Mouse (Mus musculus): ENCODE data around the gene Cdh23. TPM values are rescaled to one million over a fixed set of nuclear protein-coding genes. Genes with fewer than 3 reads are reported as not detected.

Gene Cdh23
- polyA plus RNA-seq, 1 experiment from 2014 or later, result 2.7 TPM

DNA sequence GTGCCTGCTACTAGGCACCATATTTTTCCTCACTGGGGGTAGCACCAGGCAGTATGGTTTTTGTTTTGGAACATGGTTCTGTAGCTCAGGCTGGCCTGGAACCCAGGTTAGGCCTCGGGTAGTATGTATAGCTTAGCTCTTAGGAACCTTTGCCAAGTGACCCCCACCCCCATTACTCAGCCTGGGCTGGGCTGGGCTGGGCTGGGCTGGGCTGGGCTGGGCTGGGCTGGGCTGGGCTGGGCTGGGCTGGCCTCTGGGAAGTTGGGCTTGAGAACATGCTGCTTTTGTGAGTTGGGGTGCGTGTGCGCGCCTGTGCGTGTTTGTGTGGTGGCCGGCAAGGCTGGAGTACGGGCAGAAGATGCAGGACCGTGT is 405.6 kb downstream of the Cdh23 start:
- Histone ChIP-seq H3K27ac (ENCODE audit: low read length) (no peak overlapping the region), H3K9ac (replicated peaks; ENCODE audit: low read depth, low read length) (no peak overlapping the region), H3K4me2 (ENCODE audit: low read length) (no peak overlapping the region), H3K4me3 (replicated peaks; ENCODE audit: low read length) (no peak overlapping the region), H3K27me3 (replicated peaks; ENCODE audit: control insufficient read depth, insufficient read depth, low read length) (no peaks in the 10 kb centered on the region), H3K9me3 (ENCODE audit: control insufficient read depth, low read length) (no peaks in the 10 kb centered on the region), H3K36me3 (ENCODE audit: control insufficient read depth, insufficient read depth) (peaks cover 25% of the 10 kb centered on the region), H3K4me1 (replicated peaks; ENCODE audit: control insufficient read depth, insufficient read depth, low read length) (peaks cover 14% of the 10 kb centered on the region)
- 86% methylated on average over 8 of the region's 8 CpGs for WGBS
- no peak for ATAC-seq

DNA sequence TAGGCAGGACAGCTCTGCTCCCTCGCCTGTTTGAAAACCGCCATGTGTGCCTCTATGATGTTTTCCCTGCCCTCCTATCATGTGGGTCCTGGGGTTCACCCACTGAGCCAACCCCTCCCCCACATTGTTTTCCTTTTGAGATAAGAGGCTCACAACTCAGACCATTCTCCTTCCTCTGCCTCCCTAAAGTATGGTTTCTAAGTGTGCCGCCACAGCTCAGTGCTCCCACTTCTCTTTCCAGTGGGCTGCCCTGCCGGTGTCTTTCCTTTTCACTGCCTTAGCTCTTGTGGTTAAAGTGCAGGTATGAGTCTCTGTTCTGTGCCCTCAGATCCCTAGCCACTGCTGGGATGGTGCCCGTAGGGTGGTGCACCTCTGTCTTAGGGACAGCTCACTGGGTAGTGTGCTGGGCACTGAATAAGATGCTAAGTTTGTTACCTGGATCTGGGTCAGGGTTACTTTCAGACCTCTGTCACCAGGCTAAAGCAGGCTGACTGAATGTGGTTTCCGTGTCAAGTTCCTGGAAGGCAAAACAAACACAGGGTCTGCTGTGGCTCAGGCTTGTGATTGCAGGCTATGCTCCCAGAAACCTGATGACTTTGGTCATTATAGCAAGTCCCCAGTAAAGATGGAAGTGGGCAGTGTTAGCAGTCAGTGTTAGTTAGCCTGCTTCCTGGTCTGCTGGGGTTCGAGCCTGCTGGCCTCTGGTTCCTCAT is 406.1 kb downstream of the Cdh23 start:
- WGBS, result 66% methylated on average over 7 of the region's 7 CpGs
- peaks cover 19% of the 10 kb centered on the region for H3K4me1 ChIP-seq (replicated peaks; ENCODE audit: control insufficient read depth, insufficient read depth, low read length)
- H3K9me3 ChIP-seq (ENCODE audit: control insufficient read depth, low read length), result no peaks in the 10 kb centered on the region
- H3K9ac ChIP-seq (replicated peaks; ENCODE audit: low read depth, low read length), result no peak overlapping the region
- no peak overlapping the region for H3K4me2 ChIP-seq (ENCODE audit: low read length)
- no peak for ATAC-seq
- peaks cover 20% of the 10 kb centered on the region for H3K36me3 ChIP-seq (ENCODE audit: control insufficient read depth, insufficient read depth)
- H3K27ac ChIP-seq (ENCODE audit: low read length), result no peak overlapping the region
- no peak overlapping the region for H3K4me3 ChIP-seq (replicated peaks; ENCODE audit: low read length)
- H3K27me3 ChIP-seq (replicated peaks; ENCODE audit: control insufficient read depth, insufficient read depth, low read length), result no peaks in the 10 kb centered on the region

DNA sequence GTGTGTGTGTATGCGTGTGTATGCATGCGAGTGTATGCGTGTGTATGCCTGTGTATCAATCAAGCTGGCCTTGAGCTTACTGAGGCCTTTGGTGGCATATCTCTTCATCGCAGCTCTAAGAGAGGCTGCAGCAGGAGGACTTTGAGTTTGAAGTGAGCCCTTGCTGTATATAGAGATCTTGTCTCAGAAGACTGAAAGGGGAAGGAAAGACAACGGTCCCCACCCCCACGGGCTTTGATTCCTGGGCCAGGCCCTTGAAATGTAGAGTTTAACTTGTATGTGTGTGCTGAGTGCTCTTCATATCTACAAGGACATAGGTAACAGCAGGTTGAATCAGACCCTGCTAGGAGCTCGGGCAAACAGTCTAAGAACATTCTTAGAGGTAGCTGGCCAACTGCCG is 407.1 kb downstream of the Cdh23 start:
- H3K4me3 ChIP-seq (replicated peaks; ENCODE audit: low read length), result no peak overlapping the region
- no peaks in the 10 kb centered on the region for H3K9me3 ChIP-seq (ENCODE audit: control insufficient read depth, low read length)
- H3K27me3 ChIP-seq (replicated peaks; ENCODE audit: control insufficient read depth, insufficient read depth, low read length), result no peaks in the 10 kb centered on the region
- no peak overlapping the region for H3K4me2 ChIP-seq (ENCODE audit: low read length)
- peaks cover 29% of the 10 kb centered on the region for H3K4me1 ChIP-seq (replicated peaks; ENCODE audit: control insufficient read depth, insufficient read depth, low read length)
- no peak for ATAC-seq
- H3K36me3 ChIP-seq (ENCODE audit: control insufficient read depth, insufficient read depth), result peaks cover 12% of the 10 kb centered on the region
- H3K9ac ChIP-seq (replicated peaks; ENCODE audit: low read depth, low read length), result no peak overlapping the region
- WGBS, result 91% methylated on average over 8 of the region's 8 CpGs
- no peak overlapping the region for H3K27ac ChIP-seq (ENCODE audit: low read length)

DNA sequence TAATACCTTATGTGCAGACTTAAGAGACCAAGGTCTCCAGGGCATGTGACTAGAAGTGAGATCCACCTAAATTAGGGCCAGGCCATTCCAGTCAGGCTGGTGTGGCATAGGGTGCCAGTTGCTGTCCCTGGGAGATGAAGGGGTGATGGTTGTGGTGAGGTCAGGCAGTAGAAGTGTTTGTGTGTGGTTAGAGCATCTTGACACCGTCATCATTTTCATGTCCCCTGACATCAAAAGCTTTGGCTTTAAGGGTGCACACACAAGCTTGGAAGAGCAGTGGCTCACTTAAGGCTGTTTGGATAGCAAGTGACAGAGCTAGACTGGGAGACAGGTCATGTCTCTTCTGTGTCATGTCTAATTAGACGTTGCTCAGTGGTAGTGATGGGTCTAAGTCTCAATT is 408.6 kb downstream of the Cdh23 start:
- H3K4me2 ChIP-seq (ENCODE audit: low read length), result no peak overlapping the region
- H3K9ac ChIP-seq (replicated peaks; ENCODE audit: low read depth, low read length), result no peak overlapping the region
- H3K27ac ChIP-seq (ENCODE audit: low read length), result no peak overlapping the region
- 86% methylated on average over 2 of the region's 2 CpGs for WGBS
- no peak overlapping the region for H3K4me3 ChIP-seq (replicated peaks; ENCODE audit: low read length)
- ATAC-seq, result no peak
- no peaks in the 10 kb centered on the region for H3K9me3 ChIP-seq (ENCODE audit: control insufficient read depth, low read length)
- H3K27me3 ChIP-seq (replicated peaks; ENCODE audit: control insufficient read depth, insufficient read depth, low read length), result no peaks in the 10 kb centered on the region
- no peaks in the 10 kb centered on the region for H3K36me3 ChIP-seq (ENCODE audit: control insufficient read depth, insufficient read depth)
- H3K4me1 ChIP-seq (replicated peaks; ENCODE audit: control insufficient read depth, insufficient read depth, low read length), result peaks cover 38% of the 10 kb centered on the region

DNA sequence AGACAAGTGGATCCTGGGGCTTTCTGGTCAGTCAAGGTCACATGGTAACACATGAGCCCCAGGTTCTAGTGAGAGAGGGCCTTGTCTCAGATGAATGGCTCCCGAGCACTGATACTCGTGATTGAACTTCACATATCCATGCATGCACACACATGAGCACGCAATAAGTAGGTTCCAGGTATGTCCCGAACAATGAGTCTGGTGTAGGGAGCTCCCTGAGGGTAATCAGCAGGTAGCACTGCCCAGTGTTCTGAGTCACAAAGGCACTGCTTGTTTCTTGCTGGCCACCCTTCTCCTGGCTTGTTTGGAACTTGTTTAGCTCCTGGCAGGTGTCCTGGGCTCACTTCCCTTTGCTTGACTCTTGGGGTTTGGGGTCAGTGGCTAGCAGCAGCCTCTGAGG is 409.1 kb downstream of the Cdh23 start:
- no peak overlapping the region for H3K4me3 ChIP-seq (replicated peaks; ENCODE audit: low read length)
- H3K36me3 ChIP-seq (ENCODE audit: control insufficient read depth, insufficient read depth), result no peaks in the 10 kb centered on the region
- H3K27me3 ChIP-seq (replicated peaks; ENCODE audit: control insufficient read depth, insufficient read depth, low read length), result no peaks in the 10 kb centered on the region
- WGBS, result 85% methylated on average over 4 of the region's 4 CpGs
- H3K4me1 ChIP-seq (replicated peaks; ENCODE audit: control insufficient read depth, insufficient read depth, low read length), result peaks cover 43% of the 10 kb centered on the region
- H3K4me2 ChIP-seq (ENCODE audit: low read length), result no peak overlapping the region
- H3K27ac ChIP-seq (ENCODE audit: low read length), result no peak overlapping the region
- H3K9ac ChIP-seq (replicated peaks; ENCODE audit: low read depth, low read length), result no peak overlapping the region
- no peak for ATAC-seq
- no peaks in the 10 kb centered on the region for H3K9me3 ChIP-seq (ENCODE audit: control insufficient read depth, low read length)

DNA sequence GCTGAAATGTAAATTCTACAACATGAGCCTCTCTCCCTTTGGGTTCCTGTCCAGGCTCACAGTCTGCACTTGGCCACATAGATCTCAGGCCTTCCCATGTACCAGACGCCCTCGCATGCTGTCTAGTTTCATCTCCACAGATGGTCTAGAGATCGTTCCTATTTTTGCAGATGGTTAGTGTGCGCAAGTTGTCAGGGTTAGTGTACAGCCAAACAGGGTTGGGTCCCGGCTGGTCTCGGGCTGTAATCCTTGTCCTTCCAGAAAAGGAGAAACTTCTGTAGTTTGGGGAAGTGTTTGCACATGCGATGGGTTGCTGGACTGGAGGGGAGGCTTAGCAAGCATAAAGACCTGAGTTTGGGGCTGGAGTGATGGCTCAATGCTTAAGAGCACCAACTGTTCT is 409.7 kb downstream of the Cdh23 start:
- no peak for ATAC-seq
- H3K36me3 ChIP-seq (ENCODE audit: control insufficient read depth, insufficient read depth), result no peaks in the 10 kb centered on the region
- no peak overlapping the region for H3K4me3 ChIP-seq (replicated peaks; ENCODE audit: low read length)
- peaks cover 50% of the 10 kb centered on the region for H3K4me1 ChIP-seq (replicated peaks; ENCODE audit: control insufficient read depth, insufficient read depth, low read length)
- H3K27me3 ChIP-seq (replicated peaks; ENCODE audit: control insufficient read depth, insufficient read depth, low read length), result no peaks in the 10 kb centered on the region
- H3K4me2 ChIP-seq (ENCODE audit: low read length), result no peak overlapping the region
- peak overlapping the region; percentile 76 for H3K27ac ChIP-seq (ENCODE audit: low read length)
- H3K9ac ChIP-seq (replicated peaks; ENCODE audit: low read depth, low read length), result no peak overlapping the region
- WGBS, result 82% methylated on average over 7 of the region's 7 CpGs
- H3K9me3 ChIP-seq (ENCODE audit: control insufficient read depth, low read length), result no peaks in the 10 kb centered on the region

DNA sequence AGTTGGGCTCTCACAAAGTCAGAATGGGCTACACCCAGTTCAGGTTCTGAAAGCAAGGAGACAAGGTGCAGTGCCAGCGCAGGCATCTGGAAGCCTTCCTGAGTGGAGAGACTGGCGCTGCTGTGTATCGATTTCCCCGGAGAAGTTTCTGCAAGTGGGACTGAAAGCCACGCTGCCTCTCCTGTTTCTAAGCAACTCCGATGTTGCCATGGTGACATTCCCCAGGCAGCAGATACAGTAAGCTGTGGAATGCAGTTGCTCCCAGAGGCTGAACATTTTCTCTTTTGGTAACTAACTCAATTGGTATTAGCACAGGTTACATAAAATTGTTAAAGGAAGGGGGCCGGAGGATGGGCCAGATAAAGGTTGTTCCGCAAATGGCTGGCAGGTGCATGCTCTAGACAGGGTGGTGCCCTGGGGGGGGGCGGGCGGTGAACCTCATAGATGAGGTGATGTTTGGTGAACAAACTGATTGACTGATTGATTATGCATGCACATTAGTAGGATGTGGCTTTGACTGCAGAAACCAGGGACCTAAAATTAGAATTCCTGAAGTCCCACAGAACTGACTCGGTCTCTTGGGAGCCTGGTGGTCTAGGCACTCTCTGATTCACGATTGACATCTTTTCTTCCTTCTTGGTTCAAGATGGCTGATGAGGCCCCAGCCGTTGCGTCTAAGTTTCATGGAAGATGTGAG is 410.5 kb downstream of the Cdh23 start:
- ATAC-seq, result peak; percentile 87

DNA sequence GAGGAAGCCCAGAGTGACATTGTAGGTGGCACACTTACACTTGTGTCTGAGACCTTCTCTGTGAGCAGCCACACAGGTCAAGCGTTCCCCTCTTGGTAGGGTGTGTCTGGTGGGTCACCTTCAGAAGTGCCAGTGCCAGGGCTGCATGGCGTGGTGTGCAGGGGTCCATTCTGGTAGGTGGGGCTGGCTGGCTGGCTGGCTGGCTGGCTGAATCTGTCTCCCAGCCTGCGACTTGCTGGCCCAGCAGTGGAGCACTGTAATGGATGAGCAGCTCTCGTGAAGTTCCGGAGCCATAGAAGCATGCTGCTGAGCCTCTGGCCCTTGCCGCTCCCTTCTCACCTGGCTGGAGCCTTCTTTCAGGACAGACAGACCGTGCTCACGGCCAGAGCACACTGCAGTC is 411.1 kb downstream of the Cdh23 start:
- no peaks in the 10 kb centered on the region for H3K9me3 ChIP-seq (ENCODE audit: control insufficient read depth, low read length)
- H3K4me3 ChIP-seq (replicated peaks; ENCODE audit: low read length), result peak overlapping the region; percentile 27
- H3K4me2 ChIP-seq (ENCODE audit: low read length), result peak overlapping the region; percentile 53
- ATAC-seq, result peak; percentile 39
- 37% methylated on average over 8 of the region's 8 CpGs for WGBS
- no peaks in the 10 kb centered on the region for H3K27me3 ChIP-seq (replicated peaks; ENCODE audit: control insufficient read depth, insufficient read depth, low read length)
- H3K36me3 ChIP-seq (ENCODE audit: control insufficient read depth, insufficient read depth), result no peaks in the 10 kb centered on the region
- peak overlapping the region; percentile 20 for H3K9ac ChIP-seq (replicated peaks; ENCODE audit: low read depth, low read length)
- H3K27ac ChIP-seq (ENCODE audit: low read length), result peak overlapping the region; percentile 81
- peaks cover 62% of the 10 kb centered on the region for H3K4me1 ChIP-seq (replicated peaks; ENCODE audit: control insufficient read depth, insufficient read depth, low read length)

More for the DNA sequence above, 410.5 kb downstream of the Cdh23 start:
- Histone ChIP-seq H3K36me3 (ENCODE audit: control insufficient read depth, insufficient read depth) (no peaks in the 10 kb centered on the region), H3K4me2 (ENCODE audit: low read length) (peak overlapping the region; percentile 53), H3K9me3 (ENCODE audit: control insufficient read depth, low read length) (no peaks in the 10 kb centered on the region), H3K4me3 (replicated peaks; ENCODE audit: low read length) (peak overlapping the region; percentile 27), H3K27me3 (replicated peaks; ENCODE audit: control insufficient read depth, insufficient read depth, low read length) (no peaks in the 10 kb centered on the region), H3K27ac (ENCODE audit: low read length) (peak overlapping the region; percentile 81), H3K9ac (replicated peaks; ENCODE audit: low read depth, low read length) (peak overlapping the region; percentile 20; the same call in 1 of the 2 replicates), H3K4me1 (replicated peaks; ENCODE audit: control insufficient read depth, insufficient read depth, low read length) (peaks cover 56% of the 10 kb centered on the region)
- 16% methylated on average over 14 of the region's 14 CpGs for WGBS

DNA sequence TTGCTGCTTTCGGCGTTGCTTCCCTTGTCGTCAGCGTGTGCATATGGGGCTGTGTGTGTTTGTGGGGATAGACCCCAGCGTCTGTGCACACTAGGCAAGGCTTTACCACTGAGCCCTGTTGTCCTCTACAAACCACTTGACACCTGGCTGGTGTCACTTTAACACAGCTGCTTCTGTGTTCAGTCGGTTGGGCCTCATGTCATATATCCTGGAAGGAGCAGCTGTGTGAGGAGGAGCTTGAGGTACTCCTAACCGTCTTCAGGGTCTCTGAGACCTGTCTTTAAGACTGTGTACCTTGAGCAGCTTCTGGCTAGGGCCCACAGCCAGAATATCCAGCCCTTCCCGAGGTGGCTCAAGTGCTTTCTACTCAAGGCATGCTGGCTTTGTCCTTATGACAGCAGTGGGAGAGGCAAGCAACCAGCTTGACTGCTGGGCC is 411.6 kb downstream of the Cdh23 start:
- H3K9ac ChIP-seq (replicated peaks; ENCODE audit: low read depth, low read length), result peak overlapping the region; percentile 15; the same call in 1 of the 2 replicates
- no peaks in the 10 kb centered on the region for H3K9me3 ChIP-seq (ENCODE audit: control insufficient read depth, low read length)
- H3K4me2 ChIP-seq (ENCODE audit: low read length), result peak overlapping the region; percentile 53
- 0 out of 2 replicates have a peak, but pooled peaks have one; percentile 2 for ATAC-seq
- no peaks in the 10 kb centered on the region for H3K36me3 ChIP-seq (ENCODE audit: control insufficient read depth, insufficient read depth)
- peak overlapping the region; percentile 81 for H3K27ac ChIP-seq (ENCODE audit: low read length)
- no peaks in the 10 kb centered on the region for H3K27me3 ChIP-seq (replicated peaks; ENCODE audit: control insufficient read depth, insufficient read depth, low read length)
- H3K4me1 ChIP-seq (replicated peaks; ENCODE audit: control insufficient read depth, insufficient read depth, low read length), result peaks cover 66% of the 10 kb centered on the region
- H3K4me3 ChIP-seq (replicated peaks; ENCODE audit: low read length), result no peak overlapping the region
- 24% methylated on average over 8 of the region's 8 CpGs for WGBS
